Mouse (Mus musculus): ENCODE measurements around the gene Gimap8.

Gene Gimap8

DNA sequence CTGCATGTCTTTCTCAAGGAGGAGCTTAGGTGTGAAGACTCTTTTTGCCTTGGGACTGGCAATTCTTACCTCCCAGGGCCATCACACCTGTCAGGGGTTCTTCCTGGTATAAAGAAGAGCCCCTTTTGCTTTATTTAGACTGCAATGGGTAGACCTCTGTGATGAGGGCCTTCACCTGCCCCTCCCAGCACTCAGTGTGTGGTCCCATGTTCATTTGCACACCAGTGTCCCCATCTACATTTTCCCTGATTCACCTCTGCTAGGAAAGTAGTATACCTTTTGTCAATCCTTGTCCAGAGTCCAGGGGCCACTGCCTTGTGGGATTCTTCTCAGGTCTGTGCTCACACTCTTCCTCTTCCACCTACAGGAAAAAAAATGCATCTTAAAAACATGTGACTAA, 57.1 kb downstream of the Gimap8 start:
- DNase-seq (ENCODE audit: low spot score) = no peak

DNA sequence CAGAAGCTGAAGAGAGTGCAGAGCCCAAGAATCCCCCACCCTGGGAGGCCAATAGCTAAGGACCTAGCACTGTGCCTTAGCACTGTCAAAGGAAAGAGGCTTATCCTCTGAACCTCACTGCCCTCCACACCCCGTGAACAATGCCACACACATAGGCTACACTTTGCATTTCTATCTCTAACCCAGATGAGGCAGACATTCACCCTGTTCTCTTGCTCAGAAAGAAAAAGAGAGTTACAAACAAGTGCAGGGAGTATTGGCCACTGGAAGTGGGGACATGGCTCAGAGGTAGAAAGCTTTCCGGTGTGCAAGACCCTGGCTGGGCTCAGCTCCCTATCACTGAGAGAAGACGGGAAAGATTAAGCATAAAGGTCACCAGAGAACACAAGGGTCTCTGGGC, 59.1 kb downstream of the Gimap8 start:
- DNase-seq (ENCODE audit: low spot score) = no peak
